13 mouse cellular contexts compared by ENCODE assay signal in genomic region chr19:3429156-3429816, GRCm38 (mm10). TPM values are rescaled to one million over a fixed set of nuclear protein-coding genes. Genes with fewer than 3 reads are reported as not detected.
DNase-seq lines count a peak whose midpoint lies in the region; ATAC-seq and TF ChIP-seq lines count a peak whose summit lies in the region.
"Had no signal": no experiment of that assay in that cellular context is flagged by ENCODE, and none has a peak within 500 bp of the region (broad histone marks: within the 10 kb centered on the region; RNA-seq: fewer than 3 reads in every experiment).

No protein-coding gene starts in this region.

- TF ChIP-seq POLR2A in lung, adult 2 months (IDR thresholded peaks at IDR 0.05; ENCODE audit: borderline replicate concordance, extremely low read depth, low read depth, low read length) = no peak

- ATAC-seq in hindbrain, embryonic 12.5 days (ENCODE audit: low FRiP score) = peak; percentile 60
- ATAC-seq in midbrain, postnatal 0 days (ENCODE audit: low FRiP score) = no peak
- no peak for ATAC-seq in liver, postnatal 0 days
- ATAC-seq: inflammation-experienced regulatory T-cells, adult 6 months had no signal

- no peak overlapping the region for H3K4me2 ChIP-seq in hindbrain, embryonic 12.5 days (replicated peaks)
- no peak overlapping the region for H3K4me2 ChIP-seq in midbrain, postnatal 0 days (ENCODE audit: low read depth, low read length, poor library complexity, severe bottlenecking)
- H3K4me2 ChIP-seq in liver, postnatal 0 days (ENCODE audit: low read depth, low read length) = no peak overlapping the region

- H3K9ac ChIP-seq in hindbrain, embryonic 12.5 days = no peak overlapping the region
- H3K9ac ChIP-seq in midbrain, postnatal 0 days (replicated peaks; ENCODE audit: low read length, poor library complexity, severe bottlenecking) = no peak overlapping the region
- no peak overlapping the region for H3K9ac ChIP-seq in liver, postnatal 0 days (replicated peaks)

- peak; percentile 69 to 79 for DNase-seq in cerebellum, postnatal 10 days
- DNase-seq in cerebellum, postnatal 25 days = no peak
- peak; percentile 22 for DNase-seq in lung, postnatal 10 days
- no peak for DNase-seq in lung, adult 2 months
- DNase-seq in midbrain, postnatal 0 days (ENCODE audit: low spot score) = peak; percentile 55
- DNase-seq in liver, postnatal 0 days = no peak
- DNase-seq in kidney, postnatal 36 days = no peak
- DNase-seq: kidney, postnatal 14 days had no signal

- no peaks in the 10 kb centered on the region for H3K9me3 ChIP-seq in hindbrain, embryonic 12.5 days (replicated peaks)
- no peaks in the 10 kb centered on the region for H3K9me3 ChIP-seq in midbrain, postnatal 0 days (ENCODE audit: low read length)
- no peaks in the 10 kb centered on the region for H3K9me3 ChIP-seq in liver, postnatal 0 days (ENCODE audit: low read length)

- TF ChIP-seq CTCF in lung, adult 2 months (IDR thresholded peaks at IDR 0.05; ENCODE audit: insufficient read depth, low read length) = no peak
- peak; percentile 59 for TF ChIP-seq CTCF in midbrain, postnatal 0 days (IDR thresholded peaks at IDR 0.05)
- no peak for TF ChIP-seq CTCF in liver, postnatal 0 days (IDR thresholded peaks at IDR 0.05; ENCODE audit: low read depth)

- H3K4me1 ChIP-seq in lung, adult 2 months (ENCODE audit: control insufficient read depth, insufficient read depth, low read length) = no peaks in the 10 kb centered on the region
- peaks cover 13% of the 10 kb centered on the region for H3K4me1 ChIP-seq in hindbrain, embryonic 12.5 days
- H3K4me1 ChIP-seq in midbrain, postnatal 0 days (ENCODE audit: insufficient read depth, low read length) = 0 out of 2 replicates have a peak, but pooled peaks cover 2% of the 10 kb centered on the region
- no peaks in the 10 kb centered on the region for H3K4me1 ChIP-seq in liver, postnatal 0 days (ENCODE audit: insufficient read depth)

- 50% methylated on average over 7 of the region's 7 CpGs for WGBS in lung, adult 2 months
- WGBS in hindbrain, embryonic 12.5 days = 47% methylated on average over 7 of the region's 7 CpGs
- 41% methylated on average over 7 of the region's 7 CpGs for WGBS in midbrain, postnatal 0 days
- WGBS in liver, postnatal 0 days (ENCODE audit: insufficient replicate concordance) = 59% methylated on average over 7 of the region's 7 CpGs

- H3K4me3 ChIP-seq in lung, adult 2 months (replicated peaks; ENCODE audit: extremely low read depth, low read depth, low read length) = no peak overlapping the region
- no peak overlapping the region for H3K4me3 ChIP-seq in hindbrain, embryonic 12.5 days
- H3K4me3 ChIP-seq in midbrain, postnatal 0 days (ENCODE audit: low read depth, low read length) = no peak overlapping the region
- H3K4me3 ChIP-seq in liver, postnatal 0 days (ENCODE audit: low read depth, low read length) = no peak overlapping the region

- no peak for TF ChIP-seq EP300 in liver, postnatal 0 days (IDR thresholded peaks at IDR 0.05; ENCODE audit: low read depth)

- peak overlapping the region; percentile 45 for H3K27ac ChIP-seq in hindbrain, embryonic 12.5 days
- H3K27ac ChIP-seq in midbrain, postnatal 0 days (ENCODE audit: low read depth, low read length) = no peak overlapping the region
- no peak overlapping the region for H3K27ac ChIP-seq in liver, postnatal 0 days (ENCODE audit: low read depth)

- H3K36me3 ChIP-seq in hindbrain, embryonic 12.5 days = no peaks in the 10 kb centered on the region
- H3K36me3 ChIP-seq in midbrain, postnatal 0 days (ENCODE audit: insufficient read depth, low read length) = no peaks in the 10 kb centered on the region
- H3K36me3 ChIP-seq in liver, postnatal 0 days (replicated peaks; ENCODE audit: insufficient read depth, low read length) = no peaks in the 10 kb centered on the region

- H3K27me3 ChIP-seq in hindbrain, embryonic 12.5 days = no peaks in the 10 kb centered on the region
- H3K27me3 ChIP-seq in midbrain, postnatal 0 days (ENCODE audit: insufficient read depth, low read length) = no peaks in the 10 kb centered on the region
- no peaks in the 10 kb centered on the region for H3K27me3 ChIP-seq in liver, postnatal 0 days (ENCODE audit: insufficient read depth, low read length)

RNA-seq across cellular contexts. Expression of gene Gal, which starts 14.9 kb away (rescaled TPM):
- polyA plus RNA-seq in lung, adult 2 months (2012; rRNA removed) = 4.0 and 4.9 TPM in 2 replicates
- polyA plus RNA-seq in hindbrain, embryonic 12.5 days (2016; fragmentation: Nextera tagmentation; extraction: Ambion mirVana) = 6.2 and 8.7 TPM in 2 replicates
- total RNA-seq in midbrain, postnatal 0 days (2014; rRNA removed) = 1.9 and 5.3 TPM in 2 replicates
- 29.5 and 30.0 TPM in 2 replicates for polyA plus RNA-seq in midbrain, postnatal 0 days (2015; fragmentation: Nextera tagmentation; extraction: Ambion mirVana)
- polyA plus RNA-seq in liver, postnatal 0 days (2015; fragmentation: Nextera tagmentation; extraction: Ambion mirVana) = 0.14 TPM in 1 of 2 replicates, not detected in the other
- total RNA-seq: heart, adult 8-10 months; neutrophil, adult 5-6 weeks had no signal
- polyA plus RNA-seq: liver, adult 2 months had no signal

RNA-seq across cellular contexts. Expression of gene Tesmin, which starts 40.6 kb away (rescaled TPM):
- 0.41 and 0.48 TPM in 2 replicates for polyA plus RNA-seq in lung, adult 2 months (2012; rRNA removed)
- 0.48 and 0.71 TPM in 2 replicates for polyA plus RNA-seq in hindbrain, embryonic 12.5 days (2016; fragmentation: Nextera tagmentation; extraction: Ambion mirVana)
- total RNA-seq in midbrain, postnatal 0 days (2014; rRNA removed) = 0.27 and 1.2 TPM in 2 replicates
- 0.93 and 1.3 TPM in 2 replicates for polyA plus RNA-seq in midbrain, postnatal 0 days (2015; fragmentation: Nextera tagmentation; extraction: Ambion mirVana)
- 0.80 and 0.91 TPM in 2 replicates for polyA plus RNA-seq in liver, postnatal 0 days (2015; fragmentation: Nextera tagmentation; extraction: Ambion mirVana)
- polyA plus RNA-seq: inflammation-experienced regulatory T-cells, adult 6 months had no signal

Comparison
In these comparisons a context has a peak if more than half of its experiments do, and no peak if none do; other contexts are left out.
1. DNase-seq: peak in cerebellum, postnatal 10 days (2 of 2), lung, postnatal 10 days (single experiment) and midbrain, postnatal 0 days (single experiment); none in cerebellum, postnatal 25 days (0 of 2), lung, adult 2 months (single experiment), liver, postnatal 0 days (single experiment) and kidney, postnatal 36 days (0 of 2).